Mouse (Mus musculus) lung, adult 18-20 months (tissue): ENCODE results near the gene BC147527.
"Not testable (repeated sequence)": the region's sequence is repeated elsewhere in the genome, so short reads cannot be mapped to it uniquely, and the experiment has no call there.

Source experiments
- DNase-seq, 2 experiments: peaks; one replicate each; pipeline ENCODE4 v3.0.0; 2022; ENCODE audit warnings: mixed read lengths in 2 of 2

BC147527 gene

GRCm38 (mm10) chr13:120299991-120300442, at the start of gene BC147527:
Gene BC147527, plus strand, starts transcription at chr13:120300392.
- DNase-seq: peak; percentile 16 to 30

GRCm38 (mm10) chr13:120251208-120251924, 48.8 kb upstream of the BC147527 start:
- not testable (repeated sequence) for DNase-seq

GRCm38 (mm10) chr13:120258817-120259658, 41.2 kb upstream of the BC147527 start:
- DNase-seq: not testable (repeated sequence)

GRCm38 (mm10) chr13:120259718-120260117, 40.5 kb upstream of the BC147527 start:
- DNase-seq: not testable (repeated sequence)

- not testable (repeated sequence) for DNase-seq
These were observed 37.3 kb upstream of the BC147527 start, which contains the start of gene AF067061 for GRCm38 (mm10) chr13:120262870-120263269. Gene AF067061, plus strand, starts transcription at chr13:120263114.

GRCm38 (mm10) chr13:120277837-120278236, 22.4 kb upstream of the BC147527 start:
- DNase-seq: not testable (repeated sequence)

GRCm38 (mm10) chr13:120278784-120279183, 21.4 kb upstream of the BC147527 start:
- no peak for DNase-seq

- no peak for DNase-seq
These were observed 783 bp upstream of the BC147527 start for GRCm38 (mm10) chr13:120299324-120299894.

GRCm38 (mm10) chr13:120300853-120301252, 661 bp downstream of the BC147527 start:
- DNase-seq: no peak

GRCm38 (mm10) chr13:120310749-120311148, 10.6 kb downstream of the BC147527 start:
- DNase-seq: peak; percentile 22 to 53

GRCm38 (mm10) chr13:120313584-120313983, 13.4 kb downstream of the BC147527 start:
- peak in 1 of 2 experiments; percentile 2 for DNase-seq

- not testable (repeated sequence) for DNase-seq
These were observed 16.4 kb downstream of the BC147527 start, which contains the start of gene Tcstv3 for GRCm38 (mm10) chr13:120316578-120316977. Gene Tcstv3, plus strand, starts transcription at chr13:120316878.

- no peak for DNase-seq
These were observed 20.0 kb downstream of the BC147527 start for GRCm38 (mm10) chr13:120320183-120320582.

GRCm38 (mm10) chr13:120320721-120321120, 20.5 kb downstream of the BC147527 start:
- no peak for DNase-seq
